Mouse (Mus musculus) liver, embryonic 13.5 days (tissue): ENCODE data around the gene Myof. TPM values are rescaled to one million over a fixed set of nuclear protein-coding genes. Genes with fewer than 3 reads are reported as not detected.

ENCODE experiments used
- ATAC-seq: fragments of 200-750 bp; cut with Nextera tagmentation; 2 replicates; pipeline ENCODE4 v1.8.0; 2017; ENCODE audit warnings: low read depth, mild to moderate bottlenecking, moderate number of reproducible peaks, moderate library complexity
- DNase-seq: peaks from one replicate; pipeline ENCODE4 v3.0.0; 2022
- H3K27ac ChIP-seq: fragments of 300-500 bp; sonication (generic); 2 replicates; pipeline ENCODE4 v1.5.1; 2015; ENCODE audit warnings: moderate library complexity, mild to moderate bottlenecking, inconsistent platforms
- H3K27me3 ChIP-seq: fragments of 300-500 bp; sonication (generic); 2 replicates; pipeline ENCODE4 v1.6.1; 2015; ENCODE audit warnings: mild to moderate bottlenecking, inconsistent platforms
- H3K36me3 ChIP-seq: fragments of 300-500 bp; sonication (generic); 2 replicates; pipeline ENCODE4 v1.6.1; 2015; ENCODE audit warnings: mild to moderate bottlenecking, inconsistent platforms
- H3K4me1 ChIP-seq: fragments of 300-500 bp; sonication (generic); replicated peaks from 2 replicates; pipeline ENCODE4 v1.6.1; 2015; ENCODE audit warnings: inconsistent platforms
- H3K4me2 ChIP-seq: fragments of 300-500 bp; sonication (generic); 2 replicates; pipeline ENCODE4 v1.6.1; 2015; ENCODE audit warnings: inconsistent platforms, mild to moderate bottlenecking, moderate library complexity
- H3K4me3 ChIP-seq: fragments of 300-500 bp; sonication (generic); replicated peaks from 2 replicates; pipeline ENCODE4 v1.5.1; 2015; ENCODE audit warnings: mild to moderate bottlenecking, inconsistent platforms
- H3K9ac ChIP-seq: fragments of 300-500 bp; sonication (generic); 2 replicates; pipeline ENCODE4 v1.6.1; 2015; ENCODE audit warnings: mild to moderate bottlenecking, inconsistent platforms
- H3K9me3 ChIP-seq: fragments of 300-500 bp; sonication (generic); replicated peaks from 2 replicates; pipeline ENCODE4 v1.6.1; 2016; ENCODE audit warnings: inconsistent platforms
- WGBS: fragments of 180-500 bp; shearing (Covaris S2); methylation state at CpG from one replicate; pipeline ENCODE4 v1.1.7; 2015; ENCODE audit not compliant: insufficient replicate concordance; 5-methylcytosine and 5-hydroxymethylcytosine counted together
- polyA plus RNA-seq: library from polyadenylated mRNA; unstranded; fragments of >200 nt; fragmentation: Nextera tagmentation; extraction: Ambion mirVana; gene quantifications from 2 replicates; pipeline ENCODE4 v1.2.1, GENCODE M21; 2015

Myof gene
- polyA plus RNA-seq, result 1.0 and 1.2 TPM in 2 replicates

- no peaks in the 10 kb centered on the region for H3K4me1 ChIP-seq
- no peaks in the 10 kb centered on the region for H3K36me3 ChIP-seq
- no peaks in the 10 kb centered on the region for H3K9me3 ChIP-seq
- no peak for DNase-seq
- under 1% methylated on average over 28 of the region's 28 CpGs for WGBS
- H3K9ac ChIP-seq, result no peak within 1 kb of the TSS; the same call in 1 of the 2 replicates
- peak within 1 kb of the TSS; percentile 41 for H3K4me3 ChIP-seq
- H3K4me2 ChIP-seq, result peak within 1 kb of the TSS; percentile 58
- H3K27ac ChIP-seq, result no peak within 1 kb of the TSS
- peaks cover 43% of the 10 kb centered on the region for H3K27me3 ChIP-seq
- no peak for ATAC-seq
Measured at GRCm38 (mm10) chr19:38043281-38043981, at the start of gene Myof. Gene Myof, minus strand, starts transcription at chr19:38043577.

GRCm38 (mm10) chr19:38091512-38091985 lies 48.2 kb upstream of the Myof start:
- Histone ChIP-seq H3K27me3 (peaks cover 16% of the 10 kb centered on the region), H3K27ac (no peak overlapping the region), H3K9ac (no peak overlapping the region), H3K9me3 (no peaks in the 10 kb centered on the region), H3K4me3 (no peak overlapping the region), H3K4me1 (0 out of 2 replicates have a peak, but pooled peaks cover 6% of the 10 kb centered on the region), H3K36me3 (no peaks in the 10 kb centered on the region), H3K4me2 (no peak overlapping the region)
- peak; percentile 18; the same call in 1 of the 2 replicates for ATAC-seq
- 36% methylated on average over 4 of the region's 4 CpGs for WGBS
- no peak for DNase-seq

GRCm38 (mm10) chr19:38089358-38089757 lies 46.0 kb upstream of the Myof start:
- no peak for DNase-seq
- WGBS, result 65% methylated on average over 8 of the region's 8 CpGs
- Histone ChIP-seq H3K4me3 (no peak overlapping the region), H3K4me1 (0 out of 2 replicates have a peak, but pooled peaks cover 6% of the 10 kb centered on the region), H3K4me2 (no peak overlapping the region), H3K9ac (no peak overlapping the region), H3K36me3 (no peaks in the 10 kb centered on the region), H3K9me3 (no peaks in the 10 kb centered on the region), H3K27ac (no peak overlapping the region), H3K27me3 (0 out of 2 replicates have a peak, but pooled peaks cover 2% of the 10 kb centered on the region)
- ATAC-seq, result no peak

- 44% methylated on average over 11 of the region's 11 CpGs for WGBS
- DNase-seq (no peak), ATAC-seq (no peak)
- no peaks in the 10 kb centered on the region for H3K9me3 ChIP-seq
- H3K27ac ChIP-seq, result no peak overlapping the region
- no peak overlapping the region for H3K9ac ChIP-seq
- H3K4me2 ChIP-seq, result no peak overlapping the region
- no peaks in the 10 kb centered on the region for H3K36me3 ChIP-seq
- H3K4me3 ChIP-seq, result no peak overlapping the region
- no peaks in the 10 kb centered on the region for H3K27me3 ChIP-seq
- H3K4me1 ChIP-seq, result 0 out of 2 replicates have a peak, but pooled peaks cover 6% of the 10 kb centered on the region
Measured at GRCm38 (mm10) chr19:38086948-38087551, 43.7 kb upstream of the Myof start.

GRCm38 (mm10) chr19:38085841-38086240 lies 42.5 kb upstream of the Myof start:
- Histone ChIP-seq H3K9ac (no peak overlapping the region), H3K4me3 (no peak overlapping the region), H3K4me1 (no peaks in the 10 kb centered on the region), H3K27ac (no peak overlapping the region), H3K9me3 (no peaks in the 10 kb centered on the region), H3K36me3 (no peaks in the 10 kb centered on the region), H3K4me2 (no peak overlapping the region), H3K27me3 (no peaks in the 10 kb centered on the region)
- DNase-seq (no peak), ATAC-seq (no peak)
- WGBS, result 57% methylated on average over 4 of the region's 4 CpGs

GRCm38 (mm10) chr19:38082931-38083525 lies 39.7 kb upstream of the Myof start:
- Histone ChIP-seq H3K4me2 (no peak overlapping the region), H3K36me3 (no peaks in the 10 kb centered on the region), H3K9me3 (no peaks in the 10 kb centered on the region), H3K4me3 (no peak overlapping the region), H3K27me3 (no peaks in the 10 kb centered on the region), H3K27ac (no peak overlapping the region), H3K4me1 (no peaks in the 10 kb centered on the region), H3K9ac (no peak overlapping the region)
- DNase-seq (no peak), ATAC-seq (no peak)
- WGBS, result 44% methylated on average over 5 of the region's 5 CpGs

- Histone ChIP-seq H3K4me1 (no peaks in the 10 kb centered on the region), H3K27me3 (no peaks in the 10 kb centered on the region), H3K9me3 (no peaks in the 10 kb centered on the region), H3K27ac (no peak overlapping the region), H3K4me3 (no peak overlapping the region), H3K4me2 (no peak overlapping the region), H3K9ac (no peak overlapping the region), H3K36me3 (no peaks in the 10 kb centered on the region)
- DNase-seq (no peak), ATAC-seq (no peak)
- WGBS, result 56% methylated on average over 3 of the region's 3 CpGs
Measured at GRCm38 (mm10) chr19:38081361-38081760, 38.0 kb upstream of the Myof start.

- H3K4me3 ChIP-seq, result no peak overlapping the region
- WGBS, result 56% methylated on average over 3 of the region's 3 CpGs
- DNase-seq (no peak), ATAC-seq (no peak)
- no peak overlapping the region for H3K27ac ChIP-seq
- H3K4me2 ChIP-seq, result no peak overlapping the region
- H3K36me3 ChIP-seq, result 0 out of 2 replicates have a peak, but pooled peaks cover 3% of the 10 kb centered on the region
- H3K4me1 ChIP-seq, result no peaks in the 10 kb centered on the region
- no peaks in the 10 kb centered on the region for H3K9me3 ChIP-seq
- no peak overlapping the region for H3K9ac ChIP-seq
- H3K27me3 ChIP-seq, result no peaks in the 10 kb centered on the region
Measured at GRCm38 (mm10) chr19:38077851-38078540, 34.6 kb upstream of the Myof start.

- Histone ChIP-seq H3K4me2 (no peak overlapping the region), H3K4me1 (no peaks in the 10 kb centered on the region), H3K9me3 (no peaks in the 10 kb centered on the region), H3K9ac (no peak overlapping the region), H3K4me3 (no peak overlapping the region), H3K27ac (no peak overlapping the region), H3K36me3 (0 out of 2 replicates have a peak, but pooled peaks cover 11% of the 10 kb centered on the region), H3K27me3 (no peaks in the 10 kb centered on the region)
- DNase-seq (no peak), ATAC-seq (no peak)
- 68% methylated on average over 2 of the region's 2 CpGs for WGBS
Measured at GRCm38 (mm10) chr19:38076251-38076650, 32.9 kb upstream of the Myof start.

- DNase-seq, result no peak
- H3K36me3 ChIP-seq, result peaks cover 22% of the 10 kb centered on the region
- H3K9me3 ChIP-seq, result no peaks in the 10 kb centered on the region
- H3K4me2 ChIP-seq, result no peak overlapping the region
- no peak overlapping the region for H3K4me3 ChIP-seq
- H3K4me1 ChIP-seq, result no peaks in the 10 kb centered on the region
- H3K27ac ChIP-seq, result no peak overlapping the region
- ATAC-seq, result no peak
- WGBS, result 68% methylated on average over 11 of the region's 11 CpGs
- no peaks in the 10 kb centered on the region for H3K27me3 ChIP-seq
- H3K9ac ChIP-seq, result no peak overlapping the region
Measured at GRCm38 (mm10) chr19:38075051-38075450, 31.7 kb upstream of the Myof start.

GRCm38 (mm10) chr19:38073226-38073625 lies 29.8 kb upstream of the Myof start:
- no peak overlapping the region for H3K4me3 ChIP-seq
- WGBS, result 87% methylated on average over 5 of the region's 5 CpGs
- H3K9ac ChIP-seq, result no peak overlapping the region
- H3K27ac ChIP-seq, result no peak overlapping the region
- no peaks in the 10 kb centered on the region for H3K4me1 ChIP-seq
- no peaks in the 10 kb centered on the region for H3K9me3 ChIP-seq
- peaks cover 25% of the 10 kb centered on the region for H3K36me3 ChIP-seq
- no peak for ATAC-seq
- H3K27me3 ChIP-seq, result no peaks in the 10 kb centered on the region
- no peak for DNase-seq
- no peak overlapping the region for H3K4me2 ChIP-seq
